Mouse (Mus musculus) lung, embryonic 16.5 days (tissue): ENCODE results near the gene Phf10. TPM values are rescaled to one million over a fixed set of nuclear protein-coding genes. Genes with fewer than 3 reads are reported as not detected.
"Not testable (repeated sequence)": the region's sequence is repeated elsewhere in the genome, so short reads cannot be mapped to it uniquely, and the experiment has no call there.

ENCODE experiments used
- ATAC-seq: fragments of 200-750 bp; cut with Nextera tagmentation; 2 replicates; pipeline ENCODE4 v1.8.0; 2017; ENCODE audit warnings: low read depth, mild to moderate bottlenecking, moderate library complexity
- H3K27ac ChIP-seq: fragments of 300-500 bp; sonication (generic); 2 replicates; pipeline ENCODE4 v1.5.1; 2014; ENCODE audit warnings: mild to moderate bottlenecking, control low read depth, low read length
- H3K27me3 ChIP-seq: fragments of 300-500 bp; sonication (generic); 2 replicates; pipeline ENCODE4 v1.6.1; 2014; ENCODE audit warnings: low read depth, low read length, mixed read lengths; ENCODE audit not compliant: control insufficient read depth, insufficient read depth
- H3K36me3 ChIP-seq: fragments of 300-500 bp; sonication (generic); 2 replicates; pipeline ENCODE4 v1.6.1; 2014; ENCODE audit warnings: low read length; ENCODE audit not compliant: control insufficient read depth, insufficient read depth
- H3K4me1 ChIP-seq: fragments of 300-500 bp; sonication (generic); replicated peaks from 2 replicates; pipeline ENCODE4 v1.6.1; 2014; ENCODE audit warnings: low read length, mixed read lengths; ENCODE audit not compliant: control insufficient read depth, insufficient read depth
- H3K4me2 ChIP-seq: fragments of 300-500 bp; sonication (generic); 2 replicates; pipeline ENCODE4 v1.6.1; 2014; ENCODE audit warnings: low read depth, low read length, control low read depth
- H3K4me3 ChIP-seq: fragments of 300-500 bp; sonication (generic); 2 replicates; pipeline ENCODE4 v1.5.1; 2014; ENCODE audit warnings: mild to moderate bottlenecking, low read length, control low read depth
- H3K9ac ChIP-seq: fragments of 300-500 bp; sonication (generic); 2 replicates; pipeline ENCODE4 v1.6.1; 2014; ENCODE audit warnings: low read length, control low read depth
- H3K9me3 ChIP-seq: fragments of 300-500 bp; sonication (generic); 2 replicates; pipeline ENCODE4 v1.6.1; 2016; ENCODE audit warnings: low read length; ENCODE audit not compliant: control insufficient read depth
- WGBS: fragments of 180-500 bp; shearing (Covaris S2); extraction: QIAGEN DNeasy Blood & Tissue Kit; methylation state at CpG from one replicate; pipeline ENCODE4 v1.1.7; 2014; 5-methylcytosine and 5-hydroxymethylcytosine counted together
- polyA plus RNA-seq: library from polyadenylated mRNA; unstranded; fragments of >200 nt; fragmentation: Nextera tagmentation; extraction: Ambion mirVana; gene quantifications from 2 replicates; pipeline ENCODE4 v1.2.1, GENCODE M21; 2015

Phf10 gene
- polyA plus RNA-seq, 1 experiment from 2014 or later, result 36.1 TPM

DNA sequence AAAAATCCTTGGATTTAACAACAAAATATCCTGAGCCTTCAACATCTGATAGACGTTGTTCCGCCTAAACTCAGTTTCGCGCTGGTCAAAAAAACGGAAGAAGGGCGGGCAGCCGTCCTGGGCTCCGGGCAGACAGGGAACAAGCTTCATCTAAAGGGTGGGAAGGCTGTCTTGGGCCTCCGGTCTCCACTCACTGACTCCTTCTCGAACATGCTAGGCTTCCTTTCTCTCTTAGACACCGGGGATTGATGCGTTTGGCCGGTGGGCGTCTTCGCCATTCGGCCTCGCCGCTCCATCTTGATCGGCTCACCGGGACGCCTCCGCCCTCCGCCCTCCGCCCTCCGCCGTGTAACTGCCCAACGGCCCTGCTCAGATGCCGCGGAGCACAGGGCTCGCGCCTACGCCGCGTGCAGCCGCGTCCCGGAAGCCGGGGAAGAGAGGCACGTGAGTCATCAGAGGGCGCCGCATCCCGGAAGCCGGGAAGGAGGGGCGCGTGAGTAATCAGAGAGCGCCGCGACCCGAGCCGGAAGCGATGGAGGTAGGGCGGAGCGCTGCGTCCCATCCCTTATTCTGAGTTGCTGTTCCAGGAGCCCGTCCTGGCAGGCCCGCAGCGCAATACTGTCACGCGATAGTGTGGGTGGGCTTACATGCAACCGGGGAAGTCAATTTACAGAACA, 17.4 kb upstream of the Phf10 start, which contains the start of the genes 9030025P20Rik and Gm3417:
9030025P20Rik (plus strand) TSS at position 107 of the 677 bp plus-strand sequence.
Gm3417 (minus strand) TSS at position 429 of the 677 bp plus-strand sequence.
- not testable (repeated sequence) for H3K4me1 ChIP-seq, H3K4me3 ChIP-seq, H3K27me3 ChIP-seq, H3K9ac ChIP-seq, H3K36me3 ChIP-seq, H3K4me2 ChIP-seq, H3K27ac ChIP-seq, H3K9me3 ChIP-seq
- WGBS, result no CpG with 5 or more reads among the region's 60 CpGs
- peak; percentile 99 for ATAC-seq

DNA sequence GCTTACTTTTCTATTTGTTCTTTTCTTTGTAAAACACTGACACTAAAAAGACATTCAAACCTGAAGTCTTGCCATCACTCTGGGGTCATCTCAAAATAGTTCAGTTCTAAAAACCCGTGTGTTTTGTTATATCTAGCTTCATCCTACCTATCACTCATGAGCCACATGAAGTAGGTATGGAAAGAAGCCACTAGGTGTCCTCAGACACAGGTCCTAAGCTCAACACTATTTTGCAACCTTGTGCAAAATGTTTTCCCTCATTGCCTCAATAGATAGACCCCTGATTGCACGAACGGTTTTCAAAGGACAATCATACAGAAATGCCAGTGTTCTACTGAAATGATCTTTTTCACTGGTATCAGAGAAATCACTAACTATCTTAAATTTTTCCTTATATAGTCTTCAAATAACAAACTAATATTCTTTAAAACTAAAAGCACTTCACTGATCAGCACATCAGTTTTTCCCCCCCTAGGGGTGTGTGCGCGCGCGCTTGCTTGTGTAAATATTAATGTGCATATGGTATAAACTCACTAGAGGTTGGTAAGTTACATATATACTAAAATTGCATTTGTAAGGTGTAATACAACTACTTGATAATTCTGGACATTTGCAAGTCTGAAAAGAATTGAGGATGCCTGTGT, 16.8 kb upstream of the Phf10 start:
- H3K4me1 ChIP-seq, H3K4me2 ChIP-seq, H3K36me3 ChIP-seq, ATAC-seq, H3K4me3 ChIP-seq, H3K9me3 ChIP-seq, H3K9ac ChIP-seq, H3K27ac ChIP-seq, H3K27me3 ChIP-seq: not testable (repeated sequence)
- 0% methylated on average over 4 of the region's 7 CpGs for WGBS

GRCm38 (mm10) chr17:14968373-14968913, 7.4 kb upstream of the Phf10 start:
- no CpG with 5 or more reads among the region's 6 CpGs for WGBS
- H3K36me3 ChIP-seq, ATAC-seq, H3K27ac ChIP-seq, H3K9me3 ChIP-seq, H3K4me1 ChIP-seq, H3K4me3 ChIP-seq, H3K9ac ChIP-seq, H3K27me3 ChIP-seq, H3K4me2 ChIP-seq: not testable (repeated sequence)

GRCm38 (mm10) chr17:14961557-14962154, 583 bp upstream of the Phf10 start:
- not testable (repeated sequence) for H3K9me3 ChIP-seq, H3K27me3 ChIP-seq, H3K4me1 ChIP-seq, H3K27ac ChIP-seq, H3K4me3 ChIP-seq, H3K9ac ChIP-seq, H3K36me3 ChIP-seq, H3K4me2 ChIP-seq
- ATAC-seq, result peak; percentile 87
- no CpG with 5 or more reads among the region's 44 CpGs for WGBS

DNA sequence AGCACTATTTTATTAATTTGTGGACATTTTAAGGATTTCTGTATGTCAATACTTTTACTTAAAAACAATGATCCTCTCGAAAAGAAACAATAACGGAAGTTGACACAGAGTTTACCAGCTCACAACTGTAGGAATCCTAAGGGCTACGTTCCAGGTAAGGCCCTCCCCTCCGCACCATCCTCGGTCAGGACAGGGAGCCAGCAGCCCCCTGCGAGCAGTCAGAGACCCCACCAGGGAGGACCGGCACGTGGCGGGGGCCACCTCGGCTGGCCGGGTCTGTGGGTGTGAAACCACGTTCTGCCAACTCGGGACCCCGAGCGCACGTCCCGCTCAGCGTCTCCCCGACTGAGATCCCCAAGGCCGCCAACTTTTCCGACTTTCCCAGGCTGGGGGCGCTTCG, 553 bp downstream of the Phf10 start:
- Histone ChIP-seq H3K9me3 (no peaks in the 10 kb centered on the region), H3K36me3 (0 out of 2 replicates have a peak, but pooled peaks cover 2% of the 10 kb centered on the region), H3K4me3 (peak overlapping the region; percentile 65), H3K27me3 (no peaks in the 10 kb centered on the region), H3K27ac (0 out of 2 replicates have a peak overlapping the region, but pooled peaks have one; percentile 67), H3K4me1 (peaks cover 6% of the 10 kb centered on the region), H3K9ac (peak overlapping the region; percentile 74), H3K4me2 (peak overlapping the region; percentile 81)
- peak; percentile 14 for ATAC-seq
- WGBS, result 0% methylated on average over 19 of the region's 23 CpGs

GRCm38 (mm10) chr17:14959979-14960378, 1.1 kb downstream of the Phf10 start:
- ATAC-seq, result no peak
- no peak overlapping the region for H3K27ac ChIP-seq
- peaks cover 6% of the 10 kb centered on the region for H3K4me1 ChIP-seq
- no peaks in the 10 kb centered on the region for H3K9me3 ChIP-seq
- H3K4me2 ChIP-seq, result peak overlapping the region; percentile 69
- H3K9ac ChIP-seq, result peak overlapping the region; percentile 57
- H3K36me3 ChIP-seq, result 0 out of 2 replicates have a peak, but pooled peaks cover 2% of the 10 kb centered on the region
- H3K27me3 ChIP-seq, result no peaks in the 10 kb centered on the region
- H3K4me3 ChIP-seq, result peak overlapping the region; percentile 45
- WGBS, result 27% methylated on average over 3 of the region's 3 CpGs

GRCm38 (mm10) chr17:14958686-14959327, 2.3 kb downstream of the Phf10 start:
- H3K4me2 ChIP-seq, result no peak overlapping the region
- 86% methylated on average over 5 of the region's 5 CpGs for WGBS
- no peak for ATAC-seq
- H3K9me3 ChIP-seq, result no peaks in the 10 kb centered on the region
- no peak overlapping the region for H3K4me3 ChIP-seq
- peaks cover 7% of the 10 kb centered on the region; the same call in 1 of the 2 replicates for H3K36me3 ChIP-seq
- H3K27ac ChIP-seq, result no peak overlapping the region
- H3K27me3 ChIP-seq, result no peaks in the 10 kb centered on the region
- no peak overlapping the region for H3K9ac ChIP-seq
- peaks cover 6% of the 10 kb centered on the region for H3K4me1 ChIP-seq

DNA sequence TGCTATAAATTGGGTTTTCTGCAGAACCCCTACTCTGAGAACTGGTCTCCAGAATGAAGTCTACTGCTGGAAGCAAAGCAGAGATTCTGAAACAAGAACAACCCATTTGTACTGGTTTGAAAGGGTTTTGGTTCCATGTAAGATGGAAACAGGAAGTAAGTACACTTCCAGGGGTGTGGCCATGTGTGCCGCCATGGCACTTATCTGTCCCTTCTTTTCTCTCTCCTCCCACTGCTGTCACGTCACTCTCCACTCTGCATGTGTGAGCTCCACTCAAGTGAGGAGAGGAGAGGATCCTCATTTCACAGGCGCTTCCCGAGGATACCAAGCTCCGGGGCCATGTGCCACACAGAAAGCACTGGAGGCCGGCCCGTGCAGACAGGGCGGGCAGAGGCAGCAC, 7.6 kb downstream of the Phf10 start:
- H3K36me3 ChIP-seq, result peaks cover 28% of the 10 kb centered on the region
- H3K4me3 ChIP-seq, result no peak overlapping the region
- ATAC-seq, result no peak
- H3K4me1 ChIP-seq, result no peaks in the 10 kb centered on the region
- 87% methylated on average over 8 of the region's 8 CpGs for WGBS
- no peak overlapping the region for H3K4me2 ChIP-seq
- H3K9ac ChIP-seq, result no peak overlapping the region
- no peaks in the 10 kb centered on the region for H3K27me3 ChIP-seq
- no peaks in the 10 kb centered on the region for H3K9me3 ChIP-seq
- no peak overlapping the region for H3K27ac ChIP-seq
